Mouse (Mus musculus): ENCODE results near the gene Elf2. TPM values are rescaled to one million over a fixed set of nuclear protein-coding genes. Genes with fewer than 3 reads are reported as not detected.
"Not testable (repeated sequence)": the region's sequence is repeated elsewhere in the genome, so short reads cannot be mapped to it uniquely, and the experiment has no call there.

The Elf2 gene
- total RNA-seq, 2 experiments from 2014 or later: 50.9 to 58.2 TPM

GRCm38 (mm10) chr3:51330086-51330485 is 10.4 kb downstream of the Elf2 start:
- DNase-seq: no peak

GRCm38 (mm10) chr3:51328546-51328945 is 11.9 kb downstream of the Elf2 start:
- DNase-seq: no peak

GRCm38 (mm10) chr3:51327817-51328216 is 12.6 kb downstream of the Elf2 start:
- DNase-seq: peak; percentile 22

GRCm38 (mm10) chr3:51327429-51327797 is 13.1 kb downstream of the Elf2 start:
- DNase-seq: no peak

GRCm38 (mm10) chr3:51326664-51327428 is 13.6 kb downstream of the Elf2 start:
- DNase-seq: no peak

- DNase-seq: no peak
Observed at GRCm38 (mm10) chr3:51325475-51325874, 15.0 kb downstream of the Elf2 start.

GRCm38 (mm10) chr3:51323006-51323405 is 17.5 kb downstream of the Elf2 start:
- DNase-seq: no peak

- no peak for DNase-seq
Observed at GRCm38 (mm10) chr3:51322326-51322725, 18.1 kb downstream of the Elf2 start.

GRCm38 (mm10) chr3:51321141-51321540 is 19.3 kb downstream of the Elf2 start:
- no peak for DNase-seq

- not testable (repeated sequence) for DNase-seq
Observed at GRCm38 (mm10) chr3:51318053-51318452, 22.4 kb downstream of the Elf2 start.

- DNase-seq: no peak
Observed at GRCm38 (mm10) chr3:51316876-51317275, 23.6 kb downstream of the Elf2 start.

- DNase-seq: no peak
Observed at GRCm38 (mm10) chr3:51311638-51312037, 28.8 kb downstream of the Elf2 start.

GRCm38 (mm10) chr3:51310098-51310497 is 30.4 kb downstream of the Elf2 start:
- DNase-seq: no peak

GRCm38 (mm10) chr3:51306621-51307020 is 33.8 kb downstream of the Elf2 start:
- DNase-seq: no peak

GRCm38 (mm10) chr3:51305961-51306360 is 34.5 kb downstream of the Elf2 start:
- DNase-seq: no peak

GRCm38 (mm10) chr3:51302971-51303476 is 37.4 kb downstream of the Elf2 start:
- no peak for DNase-seq

GRCm38 (mm10) chr3:51301583-51301982 is 38.9 kb downstream of the Elf2 start:
- DNase-seq: no peak

GRCm38 (mm10) chr3:51296790-51297189 is 43.7 kb downstream of the Elf2 start:
- DNase-seq: no peak

- DNase-seq: no peak
Observed at GRCm38 (mm10) chr3:51295225-51295624, 45.2 kb downstream of the Elf2 start.

GRCm38 (mm10) chr3:51294251-51294650 is 46.2 kb downstream of the Elf2 start:
- no peak for DNase-seq

- peak; percentile 80 for DNase-seq
Observed at GRCm38 (mm10) chr3:51288880-51289821, 51.3 kb downstream of the Elf2 start.

- no peak for DNase-seq
Observed at GRCm38 (mm10) chr3:51284375-51284774, 56.1 kb downstream of the Elf2 start.

- DNase-seq: no peak
Observed at GRCm38 (mm10) chr3:51281727-51282126, 58.7 kb downstream of the Elf2 start.

Measured in gastrocnemius, postnatal 10 days (tissue).